Mouse (Mus musculus) heart, adult 9 months (tissue): ENCODE measurements at regions not wholly inside any gene's neighbourhood (a gene's known extent, or its start where the extent isn't known, plus 50 kb on each side); places are given as distances from the start of the nearest gene placed in this dataset.
"Not testable (repeated sequence)": the region's sequence is repeated elsewhere in the genome, so short reads cannot be mapped to it uniquely, and the experiment has no call there.

Experiments
- DNase-seq, 2 experiments: peaks; one replicate each; pipeline ENCODE4 v3.0.0; 2022; ENCODE audit warnings: low spot score in 2 of 2

DNA sequence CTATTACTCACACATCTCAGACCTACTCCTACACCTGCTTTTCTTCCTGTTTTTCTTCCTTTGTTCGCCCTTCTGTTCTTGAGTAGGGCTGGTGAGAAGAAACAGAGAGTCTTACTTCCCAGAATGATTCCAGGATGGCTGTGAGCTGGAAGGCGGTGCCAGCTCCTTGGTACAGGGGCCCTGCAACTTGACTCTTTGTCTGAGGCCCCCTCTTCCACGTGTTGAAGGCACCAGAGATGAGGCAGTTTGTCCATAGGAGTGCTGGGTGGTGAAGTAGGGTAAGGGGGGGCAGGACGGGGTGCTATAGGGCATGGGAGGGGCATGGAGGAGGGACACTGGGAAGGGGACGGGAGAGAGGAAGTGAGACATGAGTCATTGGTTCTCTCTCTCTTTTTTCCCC is 60.8 kb downstream of the Dmrta2 start:
- DNase-seq = no peak

- no peak for DNase-seq
Observed at GRCm38 (mm10) chr4:110044851-110045618, 67.2 kb downstream of the Dmrta2 start.

- DNase-seq = no peak
Observed at GRCm38 (mm10) chr4:110045651-110046269, 67.9 kb downstream of the Dmrta2 start.

GRCm38 (mm10) chr4:110046270-110046651 is 68.4 kb downstream of the Dmrta2 start:
- DNase-seq = no peak

DNA sequence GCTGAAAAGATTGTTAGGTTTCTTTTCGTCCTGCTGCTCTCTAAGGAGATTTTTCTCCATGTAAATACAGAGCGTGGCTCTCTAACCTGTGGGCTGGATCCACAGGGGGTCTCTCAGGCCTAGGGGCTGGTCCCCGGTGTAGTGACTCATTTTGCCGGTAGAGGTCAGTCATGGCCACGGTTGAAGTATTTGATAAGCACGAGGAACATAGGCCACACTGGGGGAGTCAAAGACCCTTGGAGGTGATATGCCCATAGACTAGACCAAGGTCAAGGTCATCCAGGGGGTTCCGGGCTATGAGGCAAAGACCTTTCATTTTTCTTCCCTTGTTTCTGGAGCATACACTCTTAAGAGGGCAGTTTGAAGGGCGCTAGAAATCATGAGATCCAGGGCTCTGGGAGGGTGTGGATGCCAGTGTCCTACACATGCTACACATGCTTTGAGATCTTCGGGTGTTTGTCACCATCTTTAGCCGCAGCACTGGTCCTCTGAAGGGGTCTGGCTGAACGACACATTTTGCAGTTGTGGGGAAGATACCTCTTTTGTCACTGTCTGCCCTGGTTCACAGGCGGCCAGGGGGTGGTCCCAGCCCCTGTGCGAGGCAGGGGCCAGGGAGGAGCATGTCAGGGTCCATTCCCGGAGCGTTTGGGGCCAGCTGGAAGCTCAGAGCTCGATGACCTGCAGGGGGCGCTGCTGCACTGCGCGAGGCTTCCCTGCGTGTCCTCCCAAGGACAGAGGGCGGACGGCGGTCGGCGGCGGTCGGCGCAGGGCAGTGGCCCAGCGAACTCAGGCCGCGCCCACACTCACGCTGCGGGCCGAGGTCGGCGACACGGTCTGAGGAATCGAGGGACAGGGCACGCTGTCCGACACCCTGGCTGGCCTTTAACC is 72.8 kb downstream of the Dmrta2 start:
- peak; percentile 22 to 43 for DNase-seq

DNA sequence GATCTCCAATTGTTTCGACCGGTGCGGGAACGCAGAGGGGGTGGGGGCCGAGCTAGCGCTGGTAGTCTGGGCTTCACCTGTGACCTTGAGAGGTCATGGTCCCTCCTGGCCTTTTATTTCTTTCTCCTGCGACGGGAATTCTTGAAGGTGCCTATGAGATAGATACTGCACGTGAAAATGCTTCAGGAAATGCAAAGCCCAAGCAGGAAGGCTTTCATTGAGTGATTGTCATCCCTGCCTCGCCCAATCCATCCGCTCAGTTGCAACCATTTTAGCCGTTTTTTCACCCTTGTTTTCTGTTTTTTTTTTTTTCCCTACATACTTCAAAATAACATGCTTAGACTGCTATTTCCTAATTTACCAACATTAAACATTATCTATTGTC is 73.4 kb downstream of the Dmrta2 start:
- no peak for DNase-seq

GRCm38 (mm10) chr4:110051872-110052271 is 74.0 kb downstream of the Dmrta2 start:
- DNase-seq = no peak

DNA sequence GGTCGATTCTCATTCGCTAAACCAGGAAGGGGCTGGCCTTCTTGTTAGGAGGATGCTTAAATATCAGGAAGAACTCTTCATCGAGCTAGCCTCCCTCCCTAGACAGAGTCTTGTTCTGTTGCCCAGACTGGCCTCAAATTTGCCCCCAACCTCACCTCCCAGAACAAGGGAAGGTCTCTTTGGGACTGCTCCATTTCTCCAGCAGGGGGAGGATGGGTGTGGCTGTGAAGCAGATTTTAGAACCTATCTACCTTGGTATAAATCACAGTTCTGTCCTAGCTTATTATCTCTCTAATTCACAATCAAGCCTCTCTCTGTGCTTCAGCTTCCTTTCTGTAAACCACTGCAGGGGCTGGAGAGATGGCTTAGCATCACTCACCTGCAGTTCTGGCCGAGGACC is 75.1 kb downstream of the Dmrta2 start:
- no peak for DNase-seq

DNA sequence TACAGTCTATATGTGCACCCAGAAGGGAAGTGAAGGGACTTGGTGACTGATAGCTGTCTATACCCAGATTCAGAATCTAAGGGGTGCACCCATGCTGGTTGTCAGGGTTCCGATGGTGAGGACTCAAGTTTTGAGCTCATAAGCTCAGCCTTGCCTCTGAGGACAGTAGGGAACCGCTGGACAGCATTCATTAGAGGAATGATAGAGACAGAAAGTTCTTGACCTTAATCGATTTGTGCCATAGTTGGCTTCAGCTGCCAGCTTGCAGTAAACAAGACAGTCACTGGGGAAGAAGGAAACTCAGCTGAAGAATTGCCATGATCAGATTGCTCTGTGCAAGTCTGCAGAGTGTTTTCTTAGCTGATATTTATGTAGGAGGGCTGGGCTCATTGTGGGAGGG is 96.0 kb downstream of the Dmrta2 start:
- DNase-seq = no peak

DNA sequence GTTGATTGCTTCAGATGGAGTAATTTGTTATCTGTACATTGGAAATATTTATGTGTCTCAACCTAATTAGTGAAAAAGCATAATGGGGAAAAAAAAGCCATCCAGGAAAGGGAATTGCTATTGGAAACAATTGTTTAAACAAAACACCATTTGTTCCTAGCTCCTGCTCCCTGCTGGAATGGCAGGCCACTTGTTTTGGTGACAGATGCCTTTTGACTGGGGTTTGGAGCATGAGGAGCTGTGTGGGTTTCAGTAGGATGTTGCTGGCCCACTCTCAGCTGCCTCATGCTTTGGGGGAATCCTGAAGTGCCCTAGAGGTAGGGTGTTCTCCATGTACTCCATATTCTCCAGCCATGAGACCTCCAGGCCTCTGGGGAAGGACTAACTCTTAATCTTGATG is 105.5 kb downstream of the Dmrta2 start:
- DNase-seq = no peak

DNA sequence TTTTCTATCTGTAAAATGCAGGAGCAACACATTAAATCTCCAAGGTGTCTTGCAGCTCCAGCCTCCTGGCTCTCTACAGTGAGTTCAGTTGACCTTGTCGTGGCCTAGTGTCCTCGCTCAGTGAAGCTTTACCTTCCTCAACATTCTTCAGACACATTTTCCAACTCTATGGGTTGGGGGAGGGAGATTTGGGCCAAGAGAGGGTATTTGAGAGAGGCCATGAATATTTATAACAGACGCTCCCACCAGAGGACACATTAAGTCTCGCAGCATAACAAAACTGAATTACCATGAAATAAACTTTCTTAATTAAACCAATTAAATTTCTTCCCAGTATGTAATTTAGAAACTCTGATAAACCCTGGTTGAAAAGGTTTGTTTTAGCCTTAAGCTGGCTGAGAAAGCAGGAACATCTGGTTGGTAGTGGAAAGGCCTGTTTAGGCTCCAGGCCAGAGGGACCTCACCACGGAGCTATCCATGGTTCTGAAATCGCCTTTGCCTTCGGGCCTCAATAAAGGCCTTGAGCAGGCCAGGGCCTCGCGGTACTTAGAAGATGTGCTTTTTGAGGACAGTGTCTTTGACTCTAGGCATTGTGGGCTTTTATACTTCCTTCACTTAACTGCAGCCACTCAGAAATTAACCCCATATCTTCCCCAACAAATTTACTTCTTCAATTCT is 109.9 kb downstream of the Dmrta2 start:
- no peak for DNase-seq

- no peak for DNase-seq
Observed at GRCm38 (mm10) chr4:110093040-110093820, 115.4 kb downstream of the Dmrta2 start.

DNA sequence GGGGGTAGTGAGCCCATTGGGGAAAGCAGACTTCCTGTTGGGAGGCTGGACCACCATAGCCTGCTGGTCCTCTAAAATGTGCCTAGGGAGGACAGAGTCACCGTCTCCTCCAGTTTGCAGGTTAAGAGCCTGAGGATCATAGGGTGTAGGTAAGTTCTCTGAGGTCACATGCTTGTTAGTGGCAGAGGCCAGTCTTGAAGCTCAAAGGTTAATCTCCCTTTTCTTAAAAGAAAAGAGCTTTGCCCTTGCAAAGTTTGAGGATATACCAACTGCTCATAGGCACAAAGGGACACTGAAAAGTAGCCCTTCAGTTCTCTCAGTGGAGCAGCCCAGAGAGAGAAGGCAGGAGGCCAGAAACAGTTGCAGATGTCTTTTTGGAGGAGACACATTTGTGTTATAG is 116.7 kb downstream of the Dmrta2 start:
- no peak for DNase-seq

GRCm38 (mm10) chr4:110095760-110096593 is 118.1 kb downstream of the Dmrta2 start:
- no peak for DNase-seq

DNA sequence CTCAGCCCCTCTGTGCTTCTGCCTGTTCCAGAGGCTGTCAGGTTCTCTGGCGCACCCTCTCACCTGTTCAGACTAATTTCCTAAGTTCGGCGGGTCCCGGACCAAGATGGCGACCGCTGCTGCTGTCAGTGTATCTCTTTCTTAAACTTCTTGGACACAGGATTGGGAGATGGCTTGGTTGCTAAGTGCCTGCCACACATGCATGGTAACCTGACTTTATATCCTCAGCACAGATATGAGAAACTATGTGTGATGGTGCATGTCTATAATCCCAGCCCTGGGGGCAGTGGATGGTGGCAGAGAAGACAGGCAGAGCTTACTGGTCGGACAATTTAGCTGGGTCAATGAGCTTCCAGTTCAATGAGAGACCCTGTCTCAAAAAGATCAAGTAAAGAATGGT is 126.3 kb downstream of the Dmrta2 start:
- DNase-seq = not testable (repeated sequence)

DNA sequence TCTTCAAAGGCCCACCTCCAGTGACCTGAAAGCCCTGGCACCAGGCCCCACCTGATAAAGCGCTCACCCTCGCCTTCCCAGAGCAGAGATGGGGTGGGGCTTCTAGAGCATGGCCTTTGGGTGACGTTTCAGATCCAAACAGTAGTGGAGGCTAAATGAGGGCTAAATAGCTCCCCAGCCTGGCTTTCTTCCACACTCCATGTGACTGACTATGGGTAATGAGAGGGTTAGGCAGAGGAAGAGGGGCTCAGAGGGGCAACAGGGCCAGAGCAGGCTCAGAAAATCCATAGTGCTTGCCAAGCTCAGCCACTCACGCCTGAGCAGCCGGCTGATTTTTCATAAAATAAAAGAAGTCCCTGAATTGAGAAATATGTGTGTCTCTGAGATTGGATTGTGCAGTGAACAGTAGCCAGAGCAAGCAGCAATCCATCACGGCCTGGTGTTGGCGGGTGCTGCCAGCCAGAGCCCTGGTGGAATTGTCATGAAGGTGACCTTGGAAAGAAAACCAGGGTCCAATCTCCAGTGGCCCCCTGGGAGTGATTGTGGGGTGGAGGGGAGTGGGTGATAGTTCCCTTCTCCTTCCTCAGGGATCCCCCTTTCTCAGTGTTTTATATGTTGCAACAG is 128.9 kb downstream of the Dmrta2 start:
- no peak for DNase-seq

- DNase-seq = no peak
Observed at GRCm38 (mm10) chr4:110119438-110119837, 141.6 kb downstream of the Dmrta2 start.

GRCm38 (mm10) chr4:110119874-110120273 is 142.0 kb downstream of the Dmrta2 start:
- DNase-seq = no peak

DNA sequence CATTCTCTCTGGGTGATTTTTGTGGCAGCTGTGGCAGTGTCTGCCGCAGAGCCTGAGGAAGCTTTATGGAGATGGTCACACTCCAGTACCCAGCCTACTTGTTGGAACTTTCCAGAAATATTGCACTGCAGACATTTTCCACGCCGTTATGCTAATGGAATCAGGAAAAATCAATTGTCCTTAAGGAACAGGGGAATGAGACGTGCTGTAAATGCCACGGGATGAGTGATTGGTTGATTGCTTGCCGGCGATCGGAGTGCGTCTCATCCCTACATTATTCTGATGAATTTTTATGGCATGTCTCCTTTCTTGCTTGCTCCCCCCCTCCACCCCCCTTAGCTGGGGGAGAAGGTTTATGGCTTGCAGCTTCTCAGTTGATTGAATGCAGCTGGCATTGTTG is 142.9 kb downstream of the Dmrta2 start:
- no peak for DNase-seq

DNA sequence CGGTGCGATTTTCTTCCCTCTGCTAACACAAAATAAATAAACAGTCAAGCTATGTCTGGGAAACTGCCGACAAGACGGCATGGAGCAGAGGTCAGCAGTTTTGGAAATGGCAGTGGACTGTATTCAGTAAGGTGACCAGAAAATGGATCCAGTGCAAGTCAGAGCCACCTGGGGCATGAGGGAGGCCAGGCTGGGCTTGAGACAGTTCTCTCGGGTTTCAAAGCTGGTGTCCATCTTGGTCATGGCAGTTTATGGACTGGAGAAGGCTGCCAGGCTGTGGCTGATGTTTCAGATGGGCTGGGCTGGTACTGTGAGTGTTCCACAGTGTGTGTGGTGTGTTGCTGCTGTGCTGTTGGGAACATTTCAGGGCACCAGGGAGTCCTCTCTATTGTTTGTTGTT is 143.6 kb downstream of the Dmrta2 start:
- no peak for DNase-seq
